Mouse (Mus musculus) CD4-positive, CD25-positive, alpha-beta regulatory T cell, adult 2 months (primary cell): ENCODE data around the gene Snx30.

Source experiments
- DNase-seq: peaks from one replicate; pipeline ENCODE4 v3.0.0-alpha.2; 2012; ENCODE audit warnings: low read depth, low spot score

Snx30 gene

GRCm38 (mm10) chr4:59823470-59823869 is 17.8 kb downstream of the Snx30 start:
- DNase-seq = no peak

DNA sequence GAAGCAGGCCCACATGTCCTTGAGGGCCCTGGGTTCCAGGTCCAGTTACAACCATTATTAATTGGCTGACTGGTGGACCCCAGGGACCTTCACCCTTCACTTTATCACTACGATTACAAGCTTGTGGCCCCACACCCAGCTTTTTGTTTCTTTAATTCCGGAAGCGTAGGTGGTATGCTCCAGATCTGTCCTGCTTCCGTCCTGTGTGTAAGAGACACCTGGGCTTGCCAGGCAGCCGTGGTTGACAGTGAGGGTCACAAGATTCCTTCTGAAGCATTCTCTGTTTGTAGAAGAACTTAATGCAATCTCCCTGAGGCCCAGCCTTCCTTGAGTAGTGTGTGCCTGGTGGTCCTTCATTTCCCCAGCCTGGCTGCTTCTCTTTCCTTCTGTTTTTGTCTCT is 19.2 kb downstream of the Snx30 start:
- DNase-seq = peak; percentile 33

DNA sequence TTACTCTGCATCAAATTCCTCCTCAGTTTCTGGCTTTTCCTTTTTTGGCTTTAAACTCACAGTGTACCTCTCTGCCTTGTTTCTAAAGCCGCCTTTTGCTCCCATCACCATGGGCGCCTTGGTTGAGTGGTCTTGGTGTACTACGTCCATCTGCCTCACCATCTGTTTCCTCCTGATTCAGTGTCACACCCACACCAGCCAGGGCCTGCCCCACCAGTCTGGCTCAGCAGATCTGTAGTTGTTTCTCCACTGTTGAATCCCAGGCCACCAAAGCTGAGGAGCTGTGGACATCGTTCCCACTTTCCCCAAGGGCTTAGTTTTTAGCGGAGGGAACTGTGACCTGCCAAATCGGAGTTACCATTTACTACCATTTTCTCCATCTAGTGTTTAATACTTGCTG is 20.0 kb downstream of the Snx30 start:
- DNase-seq = no peak

GRCm38 (mm10) chr4:59826381-59826780 is 20.7 kb downstream of the Snx30 start:
- DNase-seq = no peak

DNA sequence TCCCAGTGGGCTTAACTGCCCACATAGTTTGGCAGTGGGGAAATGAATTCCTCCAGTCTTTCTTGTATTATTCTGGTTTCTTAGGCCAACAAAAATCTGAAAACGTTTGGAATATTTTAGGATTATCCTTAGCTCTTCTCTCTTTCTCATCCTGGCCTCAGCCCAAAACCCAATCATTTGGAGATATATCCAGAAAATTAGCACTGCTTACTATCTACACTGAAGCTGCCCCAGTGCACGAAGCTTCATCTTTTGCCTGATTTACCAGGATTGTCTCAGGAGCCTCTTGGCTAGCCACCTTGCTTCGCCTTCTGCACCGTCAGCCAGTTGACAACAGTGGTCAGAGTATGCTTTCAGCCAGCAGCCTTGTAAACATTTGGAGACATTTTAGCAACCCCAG is 23.4 kb downstream of the Snx30 start:
- no peak for DNase-seq

GRCm38 (mm10) chr4:59831038-59831437 is 25.4 kb downstream of the Snx30 start:
- DNase-seq = no peak

- no peak for DNase-seq
These were observed 27.2 kb downstream of the Snx30 start for GRCm38 (mm10) chr4:59832810-59833209.

- DNase-seq = no peak
These were observed 32.0 kb downstream of the Snx30 start for GRCm38 (mm10) chr4:59837659-59838058.

DNA sequence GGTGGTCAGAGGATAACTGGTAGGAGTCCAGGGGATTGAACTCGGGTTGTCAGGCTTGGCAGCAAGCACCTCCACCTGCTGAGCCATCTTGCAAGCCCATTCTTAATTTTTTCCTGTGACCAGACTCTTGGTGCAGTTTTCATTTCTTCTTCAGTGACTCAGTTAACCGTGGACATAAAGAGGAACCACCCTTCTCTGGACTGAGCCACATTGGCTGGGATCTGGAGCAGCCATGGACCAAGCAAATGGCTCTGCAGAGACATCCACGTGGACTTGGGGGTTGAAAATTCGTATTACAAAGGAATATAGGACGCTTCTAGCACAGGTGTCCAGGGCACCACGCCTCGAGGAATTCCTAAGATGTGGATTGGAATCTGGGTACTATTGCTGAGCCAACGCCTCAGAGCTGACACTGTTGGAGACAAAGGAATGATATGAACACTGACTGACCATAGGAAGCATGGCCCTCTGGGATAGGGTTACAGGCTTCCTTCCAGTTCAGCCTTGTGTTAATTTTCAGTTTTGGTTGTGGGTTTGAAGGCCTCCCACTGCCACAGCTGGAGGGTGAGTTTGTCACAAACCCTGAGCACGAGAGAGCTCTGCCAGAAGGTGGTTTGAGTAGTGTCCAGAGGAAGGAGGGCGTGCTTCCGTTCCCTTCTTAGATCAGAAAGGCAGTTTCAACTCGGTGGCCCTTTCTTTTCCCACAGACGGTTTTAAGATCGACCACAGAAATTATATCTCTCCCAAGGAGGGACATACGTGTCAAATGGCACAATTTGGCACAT is 39.0 kb downstream of the Snx30 start:
- DNase-seq = no peak

DNA sequence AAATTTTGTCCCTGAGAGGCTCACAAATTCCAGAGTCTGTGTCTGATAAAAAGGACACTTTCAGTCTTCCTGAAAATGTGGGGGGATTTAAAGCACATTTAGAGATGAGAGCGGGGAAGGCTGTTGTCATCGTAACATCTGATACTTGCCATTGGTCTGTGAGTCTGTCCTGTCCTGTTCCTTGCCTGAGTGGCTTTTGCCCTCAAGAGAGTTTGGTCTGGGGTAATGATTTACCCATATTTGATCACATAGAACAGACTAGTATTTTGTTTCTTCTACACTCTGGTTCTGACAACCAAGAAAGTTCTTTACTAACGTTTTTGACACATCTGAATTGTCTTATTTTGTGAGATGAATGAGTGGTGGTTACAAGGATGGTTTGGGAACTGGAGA is 39.6 kb downstream of the Snx30 start:
- DNase-seq = no peak

DNA sequence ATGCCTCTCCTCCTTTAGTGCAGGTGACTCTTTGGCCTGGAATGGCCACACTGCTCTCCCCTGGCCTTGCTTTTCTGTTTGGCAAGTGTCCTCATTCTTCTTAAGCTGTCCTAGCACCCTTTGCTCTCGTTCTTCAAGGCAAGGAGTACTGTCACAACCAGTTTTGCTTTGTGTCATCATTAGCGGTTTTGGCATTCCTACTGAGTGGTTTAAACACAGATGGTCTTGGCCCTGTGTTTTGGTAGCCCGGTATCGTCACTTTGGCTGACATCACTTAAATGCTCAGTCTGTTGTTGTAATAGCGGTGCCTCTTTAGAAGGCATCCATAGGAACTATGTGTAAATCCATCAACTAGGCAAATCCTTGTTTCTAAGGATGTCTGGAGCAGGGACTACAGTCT is 41.8 kb downstream of the Snx30 start:
- no peak for DNase-seq

DNA sequence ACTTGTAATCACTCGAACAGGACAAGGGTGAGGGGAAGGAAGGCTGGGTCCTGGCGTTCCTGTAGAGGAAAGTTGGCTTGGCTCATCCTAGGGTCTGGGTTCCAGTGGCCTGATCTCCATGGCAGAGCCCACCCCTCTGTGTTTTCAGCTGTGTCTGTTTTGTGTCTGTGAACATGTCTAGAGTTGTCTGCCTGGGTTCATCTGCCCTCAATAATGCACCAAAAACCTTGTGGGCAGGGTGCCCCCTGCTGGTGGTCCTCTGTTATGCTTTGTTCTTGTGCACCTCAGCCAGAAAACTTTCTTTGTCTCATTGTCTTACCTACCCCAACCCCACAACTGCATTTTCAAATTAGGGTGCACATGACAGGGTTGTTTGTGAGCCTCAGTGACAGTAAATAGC is 44.5 kb downstream of the Snx30 start:
- peak; percentile 85 for DNase-seq

DNA sequence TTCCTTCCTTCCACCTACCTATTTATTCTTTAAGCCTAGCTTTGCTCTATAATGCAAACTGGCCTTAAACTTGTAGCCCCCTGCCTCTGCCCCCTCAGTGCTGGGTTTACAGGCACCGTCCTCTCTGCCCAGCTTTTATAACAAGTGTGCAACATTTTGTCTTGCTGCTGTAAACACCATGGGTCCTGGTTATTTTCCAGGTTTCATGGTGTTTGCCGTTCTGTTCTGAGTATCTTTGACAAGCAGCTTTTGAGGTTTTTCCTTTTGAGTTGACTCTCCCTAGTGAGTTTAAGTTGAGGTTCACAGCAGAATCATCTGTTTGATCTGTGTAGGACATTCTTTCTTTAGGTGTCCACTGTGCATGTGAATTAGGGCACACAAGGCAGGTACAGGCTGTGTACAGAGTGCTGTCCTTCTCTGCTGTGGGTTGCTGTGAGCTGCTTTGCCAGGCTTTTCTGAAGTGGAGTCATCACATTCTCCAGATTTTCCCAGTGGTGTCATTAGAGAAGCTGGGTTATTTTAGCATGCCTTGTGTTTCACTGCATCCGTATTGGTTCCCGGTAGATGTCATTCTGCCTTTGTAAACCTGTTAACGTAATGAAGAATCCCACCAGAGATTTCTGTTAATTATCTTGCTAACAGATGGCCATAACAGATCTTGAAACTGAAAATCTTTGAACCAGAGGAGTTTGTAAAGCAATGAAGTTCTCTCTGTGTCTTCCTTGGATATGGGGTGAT is 45.4 kb downstream of the Snx30 start:
- DNase-seq = no peak

DNA sequence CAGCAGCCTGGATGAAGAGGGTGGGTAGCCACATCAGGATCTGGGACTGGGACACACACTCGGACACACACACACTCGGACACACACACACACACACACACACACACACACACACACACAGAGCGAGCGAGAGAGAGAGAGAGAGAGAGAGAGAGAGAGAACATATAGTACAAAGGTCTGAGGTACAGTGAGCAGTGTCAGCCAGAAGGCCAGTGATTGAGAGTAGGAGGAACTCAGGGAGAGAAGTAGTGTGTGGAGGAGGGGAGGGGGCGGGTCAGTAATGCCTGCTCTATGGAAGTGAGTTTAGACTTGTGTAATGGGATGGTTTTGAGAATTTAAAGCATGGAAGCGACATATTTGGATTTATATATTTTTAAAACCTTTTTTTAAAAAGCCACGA is 47.5 kb downstream of the Snx30 start:
- DNase-seq = no peak

DNA sequence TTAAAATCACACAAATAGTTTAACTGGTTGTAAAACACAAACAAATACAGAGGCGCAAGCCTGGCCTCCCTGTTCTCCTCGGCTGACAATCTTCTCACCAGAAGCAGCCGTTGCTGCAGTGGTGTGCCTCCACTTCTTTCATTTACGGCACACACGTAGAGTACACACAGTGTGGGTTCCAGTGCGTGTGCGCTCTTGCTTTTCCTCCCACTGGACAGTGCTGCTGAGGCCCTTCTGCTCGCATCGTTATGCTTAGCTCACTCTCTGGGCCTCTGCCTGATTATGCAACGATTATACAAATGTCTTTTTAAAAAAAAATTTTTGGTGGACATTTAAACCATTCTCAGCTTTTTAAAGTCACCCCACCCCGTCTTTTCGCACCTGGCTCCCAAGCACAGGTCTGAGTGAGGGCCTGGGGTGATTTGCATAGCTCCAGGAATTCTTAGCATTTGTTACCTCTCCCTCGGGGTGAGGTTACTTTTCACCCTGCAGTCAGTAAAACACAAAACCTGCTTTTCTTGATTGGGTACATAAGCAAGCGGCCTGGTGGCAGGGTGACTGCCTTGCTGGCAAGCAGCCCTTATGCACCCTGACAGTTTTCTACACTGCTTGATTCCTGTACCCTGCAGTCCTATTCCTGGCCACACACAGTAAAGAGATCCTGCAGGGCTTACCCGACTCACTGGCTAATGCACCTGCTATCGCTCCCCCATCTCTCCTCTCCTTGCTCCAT is 54.2 kb downstream of the Snx30 start:
- no peak for DNase-seq

GRCm38 (mm10) chr4:59860431-59860830 is 54.8 kb downstream of the Snx30 start:
- no peak for DNase-seq

DNA sequence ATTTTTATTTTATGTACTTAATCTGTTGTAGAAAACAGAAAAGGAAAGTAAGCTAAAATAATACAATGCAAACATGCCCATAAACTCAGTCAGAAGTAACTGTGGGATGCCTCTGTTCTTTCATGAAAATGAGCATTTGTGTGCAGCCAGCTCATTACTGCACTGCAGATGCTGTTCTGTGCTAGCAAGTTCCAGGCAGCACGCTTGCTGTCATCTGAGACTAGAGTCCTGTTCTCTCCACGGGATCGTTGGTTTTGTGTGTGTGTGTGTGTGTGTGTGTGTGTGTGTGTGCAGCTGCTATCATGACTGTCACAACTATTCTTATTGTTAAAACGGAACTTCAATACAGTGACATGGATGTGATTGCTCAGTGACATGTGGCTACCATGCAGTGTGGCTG is 56.2 kb downstream of the Snx30 start:
- no peak for DNase-seq

DNA sequence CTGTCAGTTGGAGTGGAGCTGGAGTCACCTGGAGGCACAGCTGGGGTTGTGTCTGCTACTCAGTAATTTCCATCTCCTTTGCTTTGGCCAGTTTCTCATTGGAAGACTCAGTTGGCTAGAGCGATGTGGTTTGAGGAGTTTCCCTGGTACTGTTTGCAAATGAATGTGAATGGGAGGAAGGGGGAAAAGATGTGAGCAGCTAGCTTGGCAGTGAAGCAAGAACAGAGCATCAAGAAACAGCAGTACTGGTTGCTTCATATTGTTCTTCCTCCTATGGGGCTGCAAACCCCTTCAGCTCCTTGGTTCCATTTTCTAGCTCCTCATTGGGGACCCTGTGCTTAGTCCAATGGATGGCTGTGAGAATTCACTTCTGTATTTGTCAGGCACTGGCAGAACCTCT is 56.7 kb downstream of the Snx30 start:
- DNase-seq = no peak

DNA sequence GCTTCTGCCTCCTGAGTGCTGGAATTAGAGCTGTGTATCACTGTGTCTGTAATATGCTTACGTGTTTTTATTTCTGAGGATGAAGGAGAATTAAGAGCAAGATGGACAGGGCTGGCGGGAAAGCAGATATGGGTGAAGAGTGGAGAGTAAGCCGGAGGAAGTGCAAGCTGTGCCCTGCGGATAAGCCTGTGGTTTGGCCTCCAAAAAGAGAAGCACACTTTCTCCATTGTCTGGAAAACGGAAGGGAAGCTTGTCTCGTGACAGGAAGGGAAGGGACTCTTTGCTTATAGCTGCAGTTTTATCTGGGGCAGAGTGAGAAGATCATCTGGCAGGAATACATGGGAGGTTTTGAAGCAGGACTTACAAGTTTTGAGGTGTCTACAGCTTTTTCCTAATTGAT is 58.2 kb downstream of the Snx30 start:
- no peak for DNase-seq

- DNase-seq = no peak
These were observed 62.4 kb downstream of the Snx30 start for GRCm38 (mm10) chr4:59868086-59868485.

- no peak for DNase-seq
These were observed 63.9 kb downstream of the Snx30 start for GRCm38 (mm10) chr4:59869488-59870057.

DNA sequence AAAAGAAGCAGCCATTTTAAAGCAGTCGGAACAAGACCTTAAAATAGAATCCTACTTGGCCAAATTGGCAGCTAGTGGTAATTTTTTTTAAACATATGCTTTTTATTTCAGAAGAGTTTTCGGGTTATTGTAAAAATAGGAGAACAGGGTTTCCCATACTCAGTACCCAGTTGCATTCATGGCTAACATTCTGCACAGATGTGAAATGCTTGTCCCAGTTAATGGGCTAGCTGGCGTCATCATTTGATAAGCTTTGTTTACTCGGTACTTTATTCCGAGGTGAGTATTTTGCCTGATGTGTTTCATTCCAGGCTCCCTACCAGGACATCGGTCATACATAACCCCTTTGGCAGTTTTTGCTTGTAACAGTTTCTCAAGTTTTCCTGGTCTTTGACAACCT is 64.8 kb downstream of the Snx30 start:
- DNase-seq = no peak
